ENCODE assay signal across 11 mouse cellular contexts in the genomic region with DNA sequence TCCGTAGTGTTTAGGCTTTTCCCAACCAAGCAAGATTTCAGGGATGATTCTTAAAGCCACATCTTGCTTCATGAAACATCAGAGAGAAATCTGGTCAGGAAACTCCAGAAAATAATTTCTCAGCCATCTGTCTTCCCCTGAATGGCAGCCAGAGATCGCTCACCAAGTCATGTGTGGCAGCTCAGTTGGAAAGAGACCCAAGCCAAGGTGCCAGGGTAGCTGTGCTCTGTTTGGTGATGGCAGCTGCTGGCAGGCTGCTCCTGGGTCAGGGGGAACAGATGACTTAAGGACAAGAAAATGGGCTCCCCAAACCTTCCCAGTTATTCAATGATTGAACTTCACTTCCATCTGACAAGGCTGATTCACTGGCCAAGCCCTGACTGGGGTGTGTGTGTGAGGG.
DNase-seq lines count a peak whose midpoint lies in the region; TF ChIP-seq lines count a peak whose summit lies in the region.
"Had no signal": no experiment of that assay in that cellular context is flagged by ENCODE, and none has a peak within 500 bp of the region (broad histone marks: within the 10 kb centered on the region; RNA-seq: fewer than 3 reads in every experiment).

No protein-coding gene starts in this region.

- TF ChIP-seq POLR2A in brain, embryonic 14.5 days (IDR thresholded peaks at IDR 0.05; ENCODE audit: borderline replicate concordance, extremely low read depth, insufficient read depth, insufficient read length, poor library complexity, severe bottlenecking): no peak

- no peak for TF ChIP-seq CTCF in brain, embryonic 14.5 days (IDR thresholded peaks at IDR 0.05; ENCODE audit: borderline replicate concordance, extremely low read depth, insufficient read depth, insufficient read length)

- peak; percentile 10 to 18 for DNase-seq in layer of hippocampus, adult 8-10 months (ENCODE audit: low spot score in 2 of 2)
- DNase-seq in layer of hippocampus, postnatal 25 days (ENCODE audit: extremely low spot score in 1 of 2, low spot score in 1 of 2): no peak
- DNase-seq in brain, embryonic 14.5 days (ENCODE audit: low read depth): peak; percentile 60
- peak; percentile 87 to 91 for DNase-seq in cerebellum, adult 18-20 months
- peak; percentile 80 to 86 for DNase-seq in cerebellum, postnatal 36 days
- no peak for DNase-seq in MN1 (ENCODE audit: low spot score)
- DNase-seq in left cerebral cortex, postnatal 14 days (ENCODE audit: low spot score in 2 of 2): no peak
- DNase-seq: adrenal gland, adult 2 months; kidney, postnatal 25 days; liver, embryonic 13.5 days; thymus, postnatal 36 days had no signal

- intact Hi-C loops in left cerebral cortex, postnatal 14 days (cut with DNase I): no loop called here

Comparison
In these comparisons a context has a peak if more than half of its experiments do, and no peak if none do; other contexts are left out.
1. DNase-seq: peak in layer of hippocampus, adult 8-10 months (2 of 2), brain, embryonic 14.5 days (single experiment), cerebellum, adult 18-20 months (2 of 2) and cerebellum, postnatal 36 days (2 of 2); none in layer of hippocampus, postnatal 25 days (0 of 2), MN1 (single experiment) and left cerebral cortex, postnatal 14 days (0 of 2).